Mouse (Mus musculus) heart, adult 10 weeks (tissue): ENCODE results near the gene Ak6. TPM values are rescaled to one million over a fixed set of nuclear protein-coding genes. Genes with fewer than 3 reads are reported as not detected.

Experiments used
- polyA plus RNA-seq: library from polyadenylated mRNA; stranded (reverse); fragments of 350-450 nt; fragmentation: Illumina TruSeq; extraction: RNeasy Lipid Tissue Mini Kit (QIAGEN cat#74804); gene quantifications from one replicate; pipeline ENCODE4 v1.2.3, GENCODE M21; 2014; ENCODE audit warnings: low read depth, low replicate concordance

Ak6 gene
- 98.4 TPM for polyA plus RNA-seq

GRCm38 (mm10) chr13:100650550-100651438 is at the start of gene Ak6, which contains the start of gene Rad17:
Gene Ak6 (plus strand): TSS chr13:100650979.
Gene Rad17 (minus strand): TSS chr13:100651051.

DNA sequence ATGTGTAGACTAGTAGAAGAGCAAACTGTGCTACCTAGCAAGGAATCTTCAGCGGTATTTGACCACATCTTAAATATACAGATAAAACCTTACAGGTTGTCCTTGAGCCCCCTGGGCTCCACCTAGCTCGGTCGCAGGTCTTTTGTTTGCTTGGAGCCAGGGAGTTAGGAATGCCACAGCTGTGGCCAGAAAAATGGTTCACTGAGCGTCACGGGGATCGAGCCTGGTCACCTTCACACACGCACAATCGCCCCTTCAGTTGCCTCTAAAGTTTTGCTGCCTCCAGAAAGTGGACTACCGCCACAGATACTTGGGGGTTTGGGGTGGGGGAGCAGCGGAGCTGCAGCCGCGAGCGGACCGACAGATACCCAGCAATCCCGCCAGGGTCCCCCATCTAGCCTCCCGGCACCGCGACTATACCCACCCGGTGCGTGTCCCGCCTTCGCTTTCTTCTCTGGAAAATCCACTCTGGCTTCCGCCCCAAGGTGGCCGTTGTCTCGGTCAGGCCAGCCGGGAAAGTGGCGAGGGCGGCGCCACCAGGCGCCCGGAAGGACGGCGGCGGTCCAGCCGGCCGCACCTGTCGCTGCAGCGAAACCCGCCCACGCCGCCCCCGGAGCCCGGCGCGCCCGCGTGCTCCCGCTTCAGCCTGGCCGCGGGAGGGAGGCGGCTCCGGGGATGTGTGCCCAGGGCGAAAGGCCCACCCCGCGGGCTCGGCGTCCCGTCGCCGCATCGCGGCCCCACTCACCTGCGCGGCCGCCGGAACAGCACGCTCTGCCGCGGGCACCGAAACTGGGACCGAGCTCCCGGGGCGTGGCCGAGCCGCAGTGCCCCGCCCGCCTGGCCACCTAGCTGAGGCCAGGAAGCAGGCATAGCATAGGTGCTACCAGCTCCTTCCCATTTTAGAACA is 34.3 kb upstream of the Ak6 start, which contains the start of gene Marveld2:
Marveld2 (minus strand) TSS at position 791 of the 907 bp plus-strand sequence.

DNA sequence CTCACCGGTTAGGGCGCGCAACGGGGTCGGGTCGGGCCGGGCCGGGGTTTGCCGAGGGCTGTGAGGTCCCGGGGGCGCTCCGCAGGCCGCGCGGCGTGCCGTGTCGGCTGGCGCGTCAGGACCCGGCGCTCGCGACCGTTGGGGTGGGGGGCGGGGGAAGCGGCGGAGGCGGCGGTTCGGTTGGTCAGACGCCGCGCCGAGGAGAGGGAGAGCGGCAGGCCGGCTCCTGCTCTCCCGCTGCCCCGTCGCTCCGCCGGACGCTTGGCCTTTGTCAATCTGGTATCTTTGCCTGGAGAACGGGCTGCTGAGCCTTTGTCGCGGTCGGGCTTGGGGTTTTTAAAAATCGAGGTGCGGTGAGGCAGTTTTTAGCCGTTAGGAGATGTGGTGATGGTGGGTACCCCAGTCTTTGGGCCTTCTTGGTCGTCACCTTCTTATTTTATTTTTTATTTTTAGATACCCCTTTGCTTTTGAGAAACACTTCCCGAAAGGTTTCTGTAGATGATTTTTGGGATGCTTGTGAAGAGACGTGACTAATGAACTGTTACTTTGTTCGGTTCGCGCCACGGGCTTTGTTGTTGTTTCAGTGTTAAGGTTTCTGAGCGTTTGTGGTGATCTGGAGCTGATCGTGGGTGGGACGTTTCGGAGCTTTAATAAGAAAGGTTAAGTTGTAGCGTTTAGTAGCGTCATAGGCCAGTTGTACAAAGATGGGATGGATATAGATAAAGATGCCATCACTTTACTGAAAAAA is 834 bp downstream of the Ak6 start, which contains the start of gene Taf9:
Taf9 (plus strand) TSS at position 141 of the 748 bp plus-strand sequence.

GRCm38 (mm10) chr13:100669291-100670022 is 18.7 kb downstream of the Ak6 start, which contains the start of gene Ccdc125:
Gene Ccdc125 (plus strand): TSS chr13:100669717.

Other genes starting within 250 kb of the Ak6 start
- not detected for gene Naip1, start 198.1 kb upstream of the Ak6 start, polyA plus RNA-seq
- gene Gtf2h2, start 158.4 kb upstream of the Ak6 start, polyA plus RNA-seq, result 25.3 TPM
- 0.68 TPM for gene Ocln, start 98.3 kb upstream of the Ak6 start, polyA plus RNA-seq
- gene Marveld2, start 34.0 kb upstream of the Ak6 start, polyA plus RNA-seq, result 0.45 TPM
- gene Rad17, start 72 bp downstream of the Ak6 start, polyA plus RNA-seq, result 20.0 TPM
- gene Taf9, start 600 bp downstream of the Ak6 start, polyA plus RNA-seq, result 4.0 TPM
- 0.79 TPM for gene Ccdc125, start 18.7 kb downstream of the Ak6 start, polyA plus RNA-seq
- 29.4 TPM for gene Cdk7, start 80.0 kb downstream of the Ak6 start, polyA plus RNA-seq
- gene Mrps36, start 93.7 kb downstream of the Ak6 start, polyA plus RNA-seq, result 220 TPM
- gene Cenph, start 124.9 kb downstream of the Ak6 start, polyA plus RNA-seq, result not detected
- not detected for gene Ccnb1, start 135.6 kb downstream of the Ak6 start, polyA plus RNA-seq
- 20.3 TPM for gene Slc30a5, start 182.4 kb downstream of the Ak6 start, polyA plus RNA-seq